Mouse (Mus musculus): ENCODE results near the gene Mgmt. TPM values are rescaled to one million over a fixed set of nuclear protein-coding genes. Genes with fewer than 3 reads are reported as not detected.

Mgmt gene
- polyA plus RNA-seq, 1 experiment from 2014 or later, result 6.1 TPM

DNA sequence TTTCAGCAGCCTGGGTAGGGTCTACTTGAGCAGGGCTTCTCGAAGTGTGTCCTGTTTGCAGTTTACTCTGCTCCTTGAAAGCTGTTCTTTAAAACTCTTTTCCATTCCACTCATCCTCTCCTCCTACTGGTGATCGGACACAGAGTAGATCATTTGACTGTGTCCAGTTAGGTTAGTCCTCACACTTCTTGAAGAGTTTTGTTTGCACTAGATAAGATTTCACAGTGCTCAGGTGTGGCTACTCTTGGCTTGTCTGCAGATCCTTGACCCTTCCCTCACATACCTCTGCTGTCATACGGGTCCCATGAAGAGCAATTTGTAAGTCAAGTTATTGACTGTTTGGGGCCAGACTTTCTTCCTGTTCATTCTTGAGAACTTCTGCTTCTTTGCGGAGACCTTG is 221.8 kb downstream of the Mgmt start:
- no peaks in the 10 kb centered on the region for H3K36me3 ChIP-seq (ENCODE audit: control insufficient read depth, insufficient read depth, low read length)
- no peaks in the 10 kb centered on the region for H3K27me3 ChIP-seq (ENCODE audit: control insufficient read depth, insufficient read depth, low read depth, low read length)
- 57% methylated on average over 4 of the region's 4 CpGs for WGBS
- no peak overlapping the region for H3K9ac ChIP-seq (ENCODE audit: low read length)
- H3K4me3 ChIP-seq (ENCODE audit: low read length), result no peak overlapping the region
- no peak overlapping the region for H3K27ac ChIP-seq (ENCODE audit: low read length)
- peak; percentile 61 for ATAC-seq (ENCODE audit: low read depth)
- peaks cover 4% of the 10 kb centered on the region for H3K9me3 ChIP-seq (ENCODE audit: control insufficient read depth, low read length)
- H3K4me1 ChIP-seq (replicated peaks; ENCODE audit: control insufficient read depth, insufficient read depth, low read length), result no peaks in the 10 kb centered on the region
- no peak overlapping the region for H3K4me2 ChIP-seq (ENCODE audit: low read depth, low read length)

DNA sequence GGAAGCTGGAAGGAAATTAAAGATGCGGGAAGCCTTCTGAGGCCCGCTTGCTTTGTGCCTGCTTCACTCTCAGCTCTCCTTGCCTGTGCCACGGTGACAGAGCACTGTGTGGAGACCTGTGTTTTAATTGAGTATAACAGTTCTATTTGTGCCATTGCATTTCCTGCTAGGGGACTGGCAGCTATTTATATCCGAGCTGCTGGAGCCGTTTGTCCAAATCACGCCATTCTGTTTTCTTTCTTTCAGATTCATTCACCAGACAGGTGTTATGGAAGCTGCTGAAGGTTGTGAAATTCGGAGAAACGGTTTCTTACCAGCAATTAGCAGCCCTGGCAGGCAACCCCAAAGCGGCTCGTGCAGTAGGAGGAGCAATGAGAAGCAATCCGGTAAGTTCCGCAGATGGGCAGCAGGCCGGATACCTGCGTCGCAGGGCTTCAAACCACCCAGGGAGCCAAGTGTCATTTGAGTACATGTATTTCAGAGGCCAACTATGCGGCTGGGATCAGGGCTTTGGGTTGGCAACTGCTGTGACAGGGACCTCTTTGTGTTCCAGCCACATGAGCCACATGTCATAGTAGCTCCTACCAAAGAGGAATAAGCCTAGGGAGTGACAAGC is 226.9 kb downstream of the Mgmt start:
- no peaks in the 10 kb centered on the region for H3K9me3 ChIP-seq (ENCODE audit: control insufficient read depth, low read length)
- 61% methylated on average over 16 of the region's 16 CpGs for WGBS
- no peak overlapping the region for H3K4me3 ChIP-seq (ENCODE audit: low read length)
- no peak overlapping the region for H3K4me2 ChIP-seq (ENCODE audit: low read depth, low read length)
- no peaks in the 10 kb centered on the region for H3K27me3 ChIP-seq (ENCODE audit: control insufficient read depth, insufficient read depth, low read depth, low read length)
- H3K27ac ChIP-seq (ENCODE audit: low read length), result no peak overlapping the region
- H3K4me1 ChIP-seq (replicated peaks; ENCODE audit: control insufficient read depth, insufficient read depth, low read length), result no peaks in the 10 kb centered on the region
- H3K36me3 ChIP-seq (ENCODE audit: control insufficient read depth, insufficient read depth, low read length), result no peaks in the 10 kb centered on the region
- H3K9ac ChIP-seq (ENCODE audit: low read length), result no peak overlapping the region
- no peak for ATAC-seq (ENCODE audit: low read depth)

DNA sequence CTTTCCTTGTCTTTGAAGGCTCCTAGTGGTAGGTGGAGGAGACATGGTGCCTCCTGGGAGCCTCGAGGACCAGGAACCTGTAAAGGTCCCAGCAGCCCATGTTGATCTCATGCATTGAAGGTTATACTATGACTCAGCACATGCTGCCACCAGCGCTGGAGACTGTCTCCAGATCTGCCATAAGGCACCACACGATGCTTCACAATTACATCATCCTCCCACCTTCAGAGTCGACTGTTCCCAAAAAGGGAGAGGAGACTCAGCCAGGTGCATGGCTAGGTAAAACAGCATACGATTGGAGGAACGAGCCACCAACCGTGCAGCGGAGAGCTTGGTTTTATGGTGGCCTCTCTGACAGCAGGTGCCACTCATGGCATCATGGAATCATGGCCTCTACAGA is 234.3 kb downstream of the Mgmt start:
- 87% methylated on average over 8 of the region's 8 CpGs for WGBS
- no peak overlapping the region for H3K27ac ChIP-seq (ENCODE audit: low read length)
- no peaks in the 10 kb centered on the region for H3K36me3 ChIP-seq (ENCODE audit: control insufficient read depth, insufficient read depth, low read length)
- no peak overlapping the region for H3K4me3 ChIP-seq (ENCODE audit: low read length)
- H3K9me3 ChIP-seq (ENCODE audit: control insufficient read depth, low read length), result no peaks in the 10 kb centered on the region
- ATAC-seq (ENCODE audit: low read depth), result no peak
- no peaks in the 10 kb centered on the region for H3K4me1 ChIP-seq (replicated peaks; ENCODE audit: control insufficient read depth, insufficient read depth, low read length)
- no peak overlapping the region for H3K9ac ChIP-seq (ENCODE audit: low read length)
- H3K4me2 ChIP-seq (ENCODE audit: low read depth, low read length), result no peak overlapping the region
- no peaks in the 10 kb centered on the region for H3K27me3 ChIP-seq (ENCODE audit: control insufficient read depth, insufficient read depth, low read depth, low read length)

DNA sequence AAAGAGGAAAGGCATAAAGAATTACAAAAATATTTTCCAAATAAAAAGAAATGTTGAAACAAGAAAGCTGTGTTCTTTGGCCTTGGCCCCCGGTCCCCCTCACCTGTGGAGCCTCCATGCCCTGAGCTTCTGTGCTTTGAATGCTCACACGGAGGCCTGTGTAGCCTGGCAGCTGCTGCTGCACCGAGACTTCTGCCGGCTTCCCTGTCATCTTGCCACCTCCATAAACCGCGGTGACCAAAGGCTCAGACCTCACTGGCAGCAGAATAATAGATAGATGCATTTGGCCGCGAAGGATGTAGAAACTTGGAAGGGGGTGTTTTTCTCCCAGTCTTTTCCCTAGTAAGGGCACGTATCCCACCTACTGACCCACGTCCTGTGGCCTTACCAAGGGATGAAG is 235.8 kb downstream of the Mgmt start:
- whole genome bisulfite sequencing, result 83% methylated on average over 10 of the region's 10 CpGs
- no peak overlapping the region for H3K4me2 ChIP-seq (ENCODE audit: low read depth, low read length)

DNA sequence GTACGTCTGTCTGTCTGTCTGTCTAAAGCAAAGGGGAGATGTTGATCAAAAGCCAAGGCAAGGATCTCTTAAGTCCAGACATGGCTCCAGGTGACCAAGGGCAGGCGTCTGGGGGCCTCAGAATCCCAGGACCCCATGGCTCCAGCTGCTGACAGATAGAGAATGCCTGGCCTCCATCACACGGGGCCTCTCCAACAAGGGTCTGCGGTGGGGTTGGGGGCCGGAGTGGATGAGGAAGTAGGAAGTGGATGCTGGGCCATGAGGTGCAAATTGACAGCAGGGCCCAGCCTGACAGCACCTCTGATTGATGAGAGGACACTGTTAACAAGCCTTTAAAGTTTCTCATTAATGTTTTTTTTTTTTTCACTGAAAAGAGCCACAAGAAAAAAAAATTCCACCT is 237.5 kb downstream of the Mgmt start:
- Histone ChIP-seq H3K4me1 (replicated peaks; ENCODE audit: control insufficient read depth, insufficient read depth, low read length) (no peaks in the 10 kb centered on the region), H3K27ac (ENCODE audit: low read length) (no peak overlapping the region), H3K4me2 (ENCODE audit: low read depth, low read length) (no peak overlapping the region), H3K27me3 (ENCODE audit: control insufficient read depth, insufficient read depth, low read depth, low read length) (no peaks in the 10 kb centered on the region), H3K4me3 (ENCODE audit: low read length) (no peak overlapping the region), H3K36me3 (ENCODE audit: control insufficient read depth, insufficient read depth, low read length) (no peaks in the 10 kb centered on the region), H3K9me3 (ENCODE audit: control insufficient read depth, low read length) (no peaks in the 10 kb centered on the region), H3K9ac (ENCODE audit: low read length) (no peak overlapping the region)
- WGBS, result 42% methylated on average over 5 of the region's 5 CpGs
- ATAC-seq (ENCODE audit: low read depth), result no peak

More for the DNA sequence above, 235.8 kb downstream of the Mgmt start:
- no peaks in the 10 kb centered on the region for H3K4me1 ChIP-seq (replicated peaks; ENCODE audit: control insufficient read depth, insufficient read depth, low read length)
- H3K4me3 ChIP-seq (ENCODE audit: low read length), result no peak overlapping the region
- H3K27me3 ChIP-seq (ENCODE audit: control insufficient read depth, insufficient read depth, low read depth, low read length), result no peaks in the 10 kb centered on the region
- no peak overlapping the region for H3K9ac ChIP-seq (ENCODE audit: low read length)
- no peak for ATAC-seq (ENCODE audit: low read depth)
- H3K36me3 ChIP-seq (ENCODE audit: control insufficient read depth, insufficient read depth, low read length), result no peaks in the 10 kb centered on the region
- no peaks in the 10 kb centered on the region for H3K9me3 ChIP-seq (ENCODE audit: control insufficient read depth, low read length)
- H3K27ac ChIP-seq (ENCODE audit: low read length), result no peak overlapping the region

DNA sequence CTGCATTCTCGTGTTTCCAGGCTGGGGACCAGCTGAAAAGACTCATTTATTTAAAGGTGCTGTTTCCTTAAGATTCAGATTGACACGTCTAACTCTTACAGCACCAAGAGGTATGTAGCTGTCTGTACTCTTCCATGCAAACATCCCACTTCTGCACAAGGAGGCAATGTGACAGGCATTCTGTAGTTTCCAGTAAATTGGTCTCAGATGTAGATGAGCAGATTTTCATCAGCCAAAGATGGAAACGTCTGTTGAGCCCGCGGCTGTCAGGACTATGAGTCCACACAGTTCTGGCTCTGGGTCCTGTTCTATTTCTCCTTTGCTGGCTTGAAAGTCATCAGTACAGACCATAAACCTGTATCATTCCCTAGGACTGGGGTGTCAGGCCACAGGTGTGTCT is 243.7 kb downstream of the Mgmt start:
- H3K36me3 ChIP-seq (ENCODE audit: control insufficient read depth, insufficient read depth, low read length), result no peaks in the 10 kb centered on the region
- no peak overlapping the region for H3K9ac ChIP-seq (ENCODE audit: low read length)
- peaks cover under 1% of the 10 kb centered on the region; the same call in 1 of the 2 replicates for H3K9me3 ChIP-seq (ENCODE audit: control insufficient read depth, low read length)
- H3K27ac ChIP-seq (ENCODE audit: low read length), result no peak overlapping the region
- no peak overlapping the region for H3K4me2 ChIP-seq (ENCODE audit: low read depth, low read length)
- no peaks in the 10 kb centered on the region for H3K27me3 ChIP-seq (ENCODE audit: control insufficient read depth, insufficient read depth, low read depth, low read length)
- H3K4me3 ChIP-seq (ENCODE audit: low read length), result no peak overlapping the region
- no peaks in the 10 kb centered on the region for H3K4me1 ChIP-seq (replicated peaks; ENCODE audit: control insufficient read depth, insufficient read depth, low read length)
- ATAC-seq (ENCODE audit: low read depth), result no peak
- WGBS, result 63% methylated on average over 5 of the region's 5 CpGs

DNA sequence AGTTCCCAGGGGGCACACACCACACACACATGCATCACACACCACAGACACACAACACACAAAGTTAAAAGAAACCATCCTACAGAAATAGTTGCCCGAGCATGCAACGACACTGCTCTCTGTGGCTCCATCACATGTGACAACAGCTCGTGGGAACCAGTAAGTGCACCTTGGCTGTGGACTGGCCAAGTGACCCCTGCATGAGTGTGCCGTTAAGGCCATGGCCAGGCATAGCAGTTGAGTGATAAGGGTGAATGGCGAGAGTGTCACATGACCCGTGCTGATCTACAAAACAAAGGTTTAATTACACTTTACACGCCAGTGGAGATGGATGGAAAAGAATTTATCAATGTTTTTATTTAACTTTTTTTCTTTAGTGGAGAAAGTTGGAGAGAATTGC is 245.9 kb downstream of the Mgmt start:
- Histone ChIP-seq H3K27ac (ENCODE audit: low read length) (no peak overlapping the region), H3K4me1 (replicated peaks; ENCODE audit: control insufficient read depth, insufficient read depth, low read length) (no peaks in the 10 kb centered on the region), H3K36me3 (ENCODE audit: control insufficient read depth, insufficient read depth, low read length) (no peaks in the 10 kb centered on the region), H3K4me3 (ENCODE audit: low read length) (no peak overlapping the region), H3K9me3 (ENCODE audit: control insufficient read depth, low read length) (peaks cover 2% of the 10 kb centered on the region; the same call in 1 of the 2 replicates), H3K9ac (ENCODE audit: low read length) (no peak overlapping the region), H3K27me3 (ENCODE audit: control insufficient read depth, insufficient read depth, low read depth, low read length) (no peaks in the 10 kb centered on the region), H3K4me2 (ENCODE audit: low read depth, low read length) (no peak overlapping the region)
- WGBS, result 60% methylated on average over 7 of the region's 7 CpGs
- ATAC-seq (ENCODE audit: low read depth), result no peak

DNA sequence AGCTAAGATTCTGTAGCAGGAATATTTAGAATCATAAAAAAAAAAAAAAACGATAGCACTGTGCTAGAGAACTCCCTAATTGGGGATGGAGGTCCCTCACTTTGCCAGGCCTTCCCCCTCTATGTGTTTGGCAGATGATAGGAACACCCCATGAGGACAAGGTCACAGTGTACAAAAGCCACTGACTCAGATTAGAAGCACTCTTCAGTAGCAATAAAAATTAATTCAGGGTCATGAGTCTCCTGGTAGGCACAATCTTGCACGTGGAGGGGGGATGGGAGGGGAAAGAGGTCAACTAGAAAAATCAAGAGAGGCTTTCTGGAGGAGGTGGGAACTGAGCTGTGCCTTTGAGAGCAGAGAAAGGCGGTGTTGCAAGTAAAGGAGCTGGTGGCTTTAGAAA is 247.0 kb downstream of the Mgmt start:
- no peaks in the 10 kb centered on the region for H3K4me1 ChIP-seq (replicated peaks; ENCODE audit: control insufficient read depth, insufficient read depth, low read length)
- ATAC-seq (ENCODE audit: low read depth), result no peak
- H3K9me3 ChIP-seq (ENCODE audit: control insufficient read depth, low read length), result peaks cover 2% of the 10 kb centered on the region; the same call in 1 of the 2 replicates
- 28% methylated on average over 3 of the region's 3 CpGs for WGBS
- no peak overlapping the region for H3K4me3 ChIP-seq (ENCODE audit: low read length)
- no peak overlapping the region for H3K27ac ChIP-seq (ENCODE audit: low read length)
- no peak overlapping the region for H3K9ac ChIP-seq (ENCODE audit: low read length)
- no peaks in the 10 kb centered on the region for H3K36me3 ChIP-seq (ENCODE audit: control insufficient read depth, insufficient read depth, low read length)
- H3K4me2 ChIP-seq (ENCODE audit: low read depth, low read length), result no peak overlapping the region
- H3K27me3 ChIP-seq (ENCODE audit: control insufficient read depth, insufficient read depth, low read depth, low read length), result no peaks in the 10 kb centered on the region

DNA sequence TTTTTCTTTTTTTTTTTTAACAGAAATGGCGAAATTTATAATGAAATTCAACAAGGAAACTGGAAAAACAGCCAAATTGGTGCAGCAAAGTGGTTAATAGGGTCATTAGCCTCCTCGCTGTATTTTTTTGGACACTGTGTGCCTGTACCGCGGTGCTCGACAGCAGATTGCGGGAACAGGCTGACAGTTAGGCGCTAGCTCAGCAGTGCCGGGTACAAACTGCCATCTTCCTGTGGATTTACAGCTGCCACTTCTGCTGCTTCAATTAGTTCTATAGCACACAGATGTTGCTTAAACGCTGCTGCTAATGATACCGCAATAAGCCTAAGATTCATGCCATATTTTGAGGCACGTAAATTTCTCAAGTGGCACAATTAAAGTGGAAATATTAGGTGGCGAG is 252.7 kb downstream of the Mgmt start:
- WGBS, result 81% methylated on average over 12 of the region's 12 CpGs
- Histone ChIP-seq H3K4me1 (replicated peaks; ENCODE audit: control insufficient read depth, insufficient read depth, low read length) (no peaks in the 10 kb centered on the region), H3K4me3 (ENCODE audit: low read length) (no peak overlapping the region), H3K4me2 (ENCODE audit: low read depth, low read length) (no peak overlapping the region), H3K36me3 (ENCODE audit: control insufficient read depth, insufficient read depth, low read length) (no peaks in the 10 kb centered on the region), H3K9ac (ENCODE audit: low read length) (no peak overlapping the region), H3K27ac (ENCODE audit: low read length) (no peak overlapping the region), H3K9me3 (ENCODE audit: control insufficient read depth, low read length) (peaks cover 2% of the 10 kb centered on the region; the same call in 1 of the 2 replicates), H3K27me3 (ENCODE audit: control insufficient read depth, insufficient read depth, low read depth, low read length) (no peaks in the 10 kb centered on the region)
- no peak for ATAC-seq (ENCODE audit: low read depth)

DNA sequence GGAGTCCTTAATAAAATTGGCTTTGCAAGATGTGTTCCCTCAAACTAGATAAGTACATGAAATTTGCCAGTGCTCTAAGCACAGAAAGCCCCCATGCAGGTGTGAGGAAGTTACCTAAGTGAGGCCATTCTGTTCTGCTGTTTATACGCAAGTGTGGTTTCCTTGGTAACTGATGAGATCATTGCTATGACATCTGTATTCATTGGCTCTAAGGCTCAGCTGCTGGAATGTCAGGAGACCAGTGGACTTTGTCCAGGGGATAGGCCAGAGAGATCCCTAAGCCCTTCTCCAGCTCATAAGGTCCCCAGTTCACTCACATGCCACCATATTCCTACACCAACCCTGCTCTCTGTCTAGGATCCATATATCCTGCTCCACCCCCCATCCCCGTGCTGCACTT is 257.4 kb downstream of the Mgmt start:
- H3K4me1 ChIP-seq (replicated peaks; ENCODE audit: control insufficient read depth, insufficient read depth, low read length), result no peaks in the 10 kb centered on the region
- H3K4me3 ChIP-seq (ENCODE audit: low read length), result no peak overlapping the region
- no peak overlapping the region for H3K27ac ChIP-seq (ENCODE audit: low read length)
- WGBS, result 81% methylated on average over 2 of the region's 2 CpGs
- H3K36me3 ChIP-seq (ENCODE audit: control insufficient read depth, insufficient read depth, low read length), result no peaks in the 10 kb centered on the region
- H3K27me3 ChIP-seq (ENCODE audit: control insufficient read depth, insufficient read depth, low read depth, low read length), result no peaks in the 10 kb centered on the region
- H3K9me3 ChIP-seq (ENCODE audit: control insufficient read depth, low read length), result no peaks in the 10 kb centered on the region
- H3K4me2 ChIP-seq (ENCODE audit: low read depth, low read length), result no peak overlapping the region
- no peak for ATAC-seq (ENCODE audit: low read depth)
- H3K9ac ChIP-seq (ENCODE audit: low read length), result no peak overlapping the region

All from lung, embryonic 16.5 days (tissue).